Mouse (Mus musculus) hindbrain, embryonic 11.5 days (tissue): Measurements from ENCODE around the gene Tssc4. TPM values are rescaled to one million over a fixed set of nuclear protein-coding genes. Genes with fewer than 3 reads are reported as not detected.

Source experiments
- ATAC-seq: fragments of 200-750 bp; cut with Nextera tagmentation; 2 replicates; pipeline ENCODE4 v1.8.0; 2017; ENCODE audit warnings: mild to moderate bottlenecking, moderate TSS enrichment, moderate library complexity; ENCODE audit not compliant: low FRiP score
- DNase-seq: peaks from one replicate; pipeline ENCODE4 v3.0.0-alpha.2; 2015; ENCODE audit warnings: low spot score
- H3K27ac ChIP-seq: fragments of 300-500 bp; sonication (generic); 2 replicates; pipeline ENCODE4 v1.5.1; 2014; ENCODE audit warnings: mild to moderate bottlenecking, low read depth, low read length
- H3K27me3 ChIP-seq: fragments of 300-500 bp; sonication (generic); 2 replicates; pipeline ENCODE4 v1.6.1; 2014; ENCODE audit warnings: mild to moderate bottlenecking, low read length, moderate library complexity, mixed read lengths; ENCODE audit not compliant: control insufficient read depth, insufficient read depth
- H3K36me3 ChIP-seq: fragments of 300-500 bp; sonication (generic); 2 replicates; pipeline ENCODE4 v1.6.1; 2014; ENCODE audit warnings: mild to moderate bottlenecking, low read length, moderate library complexity, mixed read lengths; ENCODE audit not compliant: control insufficient read depth, insufficient read depth
- H3K4me1 ChIP-seq: fragments of 300-500 bp; sonication (generic); replicated peaks from 2 replicates; pipeline ENCODE4 v1.6.1; 2014; ENCODE audit warnings: low read length, mixed read lengths; ENCODE audit not compliant: control insufficient read depth, insufficient read depth
- H3K4me2 ChIP-seq: fragments of 300-500 bp; sonication (generic); replicated peaks from 2 replicates; pipeline ENCODE4 v1.6.1; 2014; ENCODE audit warnings: mild to moderate bottlenecking, low read depth, low read length
- H3K4me3 ChIP-seq: fragments of 300-500 bp; sonication (generic); 2 replicates; pipeline ENCODE4 v1.5.1; 2014; ENCODE audit warnings: low read depth, low read length
- H3K9ac ChIP-seq: fragments of 300-500 bp; sonication (generic); 2 replicates; pipeline ENCODE4 v1.6.1; 2014; ENCODE audit warnings: low read depth, low read length
- H3K9me3 ChIP-seq: fragments of 300-500 bp; sonication (generic); 2 replicates; pipeline ENCODE4 v1.6.1; 2016; ENCODE audit warnings: low read length; ENCODE audit not compliant: control insufficient read depth
- WGBS: fragments of 180-500 bp; shearing (Covaris S2); extraction: QIAGEN DNeasy Blood & Tissue Kit; methylation state at CpG from one replicate; pipeline ENCODE4 v1.1.7; 2014; 5-methylcytosine and 5-hydroxymethylcytosine counted together
- polyA plus RNA-seq: library from polyadenylated mRNA; unstranded; fragments of >200 nt; fragmentation: Nextera tagmentation; extraction: Ambion mirVana; gene quantifications from 2 replicates; pipeline ENCODE4 v1.2.1, GENCODE M21; 2014

Gene Tssc4
- polyA plus RNA-seq, 1 experiment from 2014 or later = 59.0 TPM

GRCm38 (mm10) chr7:143057667-143058220, 11.3 kb upstream of the Tssc4 start:
- Histone ChIP-seq H3K27me3 (no peaks in the 10 kb centered on the region), H3K4me1 (peaks cover 6% of the 10 kb centered on the region), H3K36me3 (0 out of 2 replicates have a peak, but pooled peaks cover 3% of the 10 kb centered on the region), H3K27ac (no peak overlapping the region), H3K4me3 (no peak overlapping the region), H3K4me2 (no peak overlapping the region), H3K9me3 (no peaks in the 10 kb centered on the region), H3K9ac (no peak overlapping the region)
- no peak for ATAC-seq
- no peak for DNase-seq
- WGBS = 90% methylated on average over 9 of the region's 9 CpGs

- WGBS = 71% methylated on average over 5 of the region's 5 CpGs
- H3K36me3 ChIP-seq = 0 out of 2 replicates have a peak, but pooled peaks cover 3% of the 10 kb centered on the region
- ATAC-seq (no peak), DNase-seq (no peak)
- no peak overlapping the region for H3K4me3 ChIP-seq
- no peaks in the 10 kb centered on the region for H3K9me3 ChIP-seq
- H3K9ac ChIP-seq = no peak overlapping the region
- H3K4me2 ChIP-seq = no peak overlapping the region
- H3K27ac ChIP-seq = no peak overlapping the region
- peaks cover 6% of the 10 kb centered on the region for H3K4me1 ChIP-seq
- H3K27me3 ChIP-seq = no peaks in the 10 kb centered on the region
These were observed 10.8 kb upstream of the Tssc4 start for GRCm38 (mm10) chr7:143058221-143058697.

- H3K27ac ChIP-seq = no peak overlapping the region
- H3K27me3 ChIP-seq = no peaks in the 10 kb centered on the region
- no peaks in the 10 kb centered on the region for H3K9me3 ChIP-seq
- H3K9ac ChIP-seq = no peak overlapping the region
- no peak overlapping the region for H3K4me2 ChIP-seq
- DNase-seq (no peak), ATAC-seq (no peak)
- 87% methylated on average over 5 of the region's 5 CpGs for WGBS
- H3K4me1 ChIP-seq = peaks cover 2% of the 10 kb centered on the region
- 0 out of 2 replicates have a peak, but pooled peaks cover 3% of the 10 kb centered on the region for H3K36me3 ChIP-seq
- H3K4me3 ChIP-seq = no peak overlapping the region
These were observed 9.7 kb upstream of the Tssc4 start for GRCm38 (mm10) chr7:143059202-143059870.

GRCm38 (mm10) chr7:143062704-143063103, 6.3 kb upstream of the Tssc4 start:
- ATAC-seq (no peak), DNase-seq (no peak)
- Histone ChIP-seq H3K9me3 (no peaks in the 10 kb centered on the region), H3K4me1 (no peaks in the 10 kb centered on the region; the same call in 1 of the 2 replicates), H3K27ac (no peak overlapping the region), H3K36me3 (peaks cover 9% of the 10 kb centered on the region; the same call in 1 of the 2 replicates), H3K27me3 (no peaks in the 10 kb centered on the region), H3K9ac (no peak overlapping the region), H3K4me3 (no peak overlapping the region), H3K4me2 (no peak overlapping the region)
- 94% methylated on average over 1 of the region's 2 CpGs for WGBS

GRCm38 (mm10) chr7:143064226-143064625, 4.8 kb upstream of the Tssc4 start:
- no peaks in the 10 kb centered on the region for H3K9me3 ChIP-seq
- peaks cover 9% of the 10 kb centered on the region; the same call in 1 of the 2 replicates for H3K36me3 ChIP-seq
- H3K4me2 ChIP-seq = no peak overlapping the region
- ATAC-seq = no peak
- H3K27ac ChIP-seq = no peak overlapping the region
- peaks cover 6% of the 10 kb centered on the region for H3K4me1 ChIP-seq
- DNase-seq = no peak
- H3K4me3 ChIP-seq = no peak overlapping the region
- WGBS = 42% methylated on average over 6 of the region's 6 CpGs
- no peak overlapping the region for H3K9ac ChIP-seq
- no peaks in the 10 kb centered on the region for H3K27me3 ChIP-seq

- ATAC-seq = no peak
These were observed 3.4 kb upstream of the Tssc4 start for GRCm38 (mm10) chr7:143065692-143066091.

GRCm38 (mm10) chr7:143067469-143067868, 1.6 kb upstream of the Tssc4 start:
- Histone ChIP-seq H3K9ac (no peak overlapping the region), H3K4me3 (no peak overlapping the region), H3K27me3 (no peaks in the 10 kb centered on the region), H3K4me1 (peaks cover 15% of the 10 kb centered on the region), H3K4me2 (no peak overlapping the region), H3K9me3 (no peaks in the 10 kb centered on the region), H3K27ac (peak overlapping the region; percentile 94; the same call in 1 of the 2 replicates), H3K36me3 (peaks cover 8% of the 10 kb centered on the region; the same call in 1 of the 2 replicates)
- DNase-seq (no peak), ATAC-seq (no peak)
- WGBS = 87% methylated on average over 2 of the region's 2 CpGs

More at GRCm38 (mm10) chr7:143065692-143066091, 3.4 kb upstream of the Tssc4 start:
- Histone ChIP-seq H3K9me3 (no peaks in the 10 kb centered on the region), H3K27me3 (no peaks in the 10 kb centered on the region), H3K9ac (no peak overlapping the region), H3K36me3 (peaks cover 9% of the 10 kb centered on the region; the same call in 1 of the 2 replicates), H3K4me2 (no peak overlapping the region), H3K27ac (no peak overlapping the region), H3K4me1 (peaks cover 15% of the 10 kb centered on the region), H3K4me3 (no peak overlapping the region)
- DNase-seq = no peak
- 90% methylated on average over 2 of the region's 2 CpGs for WGBS

GRCm38 (mm10) chr7:143067897-143068296, 1.2 kb upstream of the Tssc4 start:
- peaks cover 15% of the 10 kb centered on the region for H3K4me1 ChIP-seq
- peak overlapping the region; percentile 94 for H3K27ac ChIP-seq
- ATAC-seq (no peak), DNase-seq (no peak)
- H3K27me3 ChIP-seq = no peaks in the 10 kb centered on the region
- H3K9me3 ChIP-seq = no peaks in the 10 kb centered on the region
- peak overlapping the region; percentile 90 for H3K4me3 ChIP-seq
- H3K4me2 ChIP-seq = peak overlapping the region; percentile 68
- H3K9ac ChIP-seq = peak overlapping the region; percentile 65
- peaks cover 6% of the 10 kb centered on the region; the same call in 1 of the 2 replicates for H3K36me3 ChIP-seq
- 82% methylated on average over 3 of the region's 3 CpGs for WGBS
